Mouse (Mus musculus): ENCODE results near the gene Tmem63a. TPM values are rescaled to one million over a fixed set of nuclear protein-coding genes. Genes with fewer than 3 reads are reported as not detected.
"Not testable (repeated sequence)": the region's sequence is repeated elsewhere in the genome, so short reads cannot be mapped to it uniquely, and the experiment has no call there.

Tmem63a gene
- total RNA-seq, 1 experiment from 2014 or later, result 17.4 TPM

- no peak for ATAC-seq (replicated peaks; ENCODE audit: insufficient number of reproducible peaks, low FRiP score, low TSS enrichment, poor library complexity, severe bottlenecking)
Observed at GRCm38 (mm10) chr1:180952085-180952746, 10.1 kb downstream of the Tmem63a start.

GRCm38 (mm10) chr1:180952808-180953207, 10.7 kb downstream of the Tmem63a start:
- ATAC-seq (replicated peaks; ENCODE audit: insufficient number of reproducible peaks, low FRiP score, low TSS enrichment, poor library complexity, severe bottlenecking), result no peak

- ATAC-seq (replicated peaks; ENCODE audit: insufficient number of reproducible peaks, low FRiP score, low TSS enrichment, poor library complexity, severe bottlenecking), result no peak
Observed at GRCm38 (mm10) chr1:180956401-180956800, 14.3 kb downstream of the Tmem63a start.

- ATAC-seq (replicated peaks; ENCODE audit: insufficient number of reproducible peaks, low FRiP score, low TSS enrichment, poor library complexity, severe bottlenecking), result no peak
Observed at GRCm38 (mm10) chr1:180956973-180957381, 14.8 kb downstream of the Tmem63a start.

- no peak for ATAC-seq (replicated peaks; ENCODE audit: insufficient number of reproducible peaks, low FRiP score, low TSS enrichment, poor library complexity, severe bottlenecking)
Observed at GRCm38 (mm10) chr1:180957989-180958388, 15.8 kb downstream of the Tmem63a start.

- no peak for ATAC-seq (replicated peaks; ENCODE audit: insufficient number of reproducible peaks, low FRiP score, low TSS enrichment, poor library complexity, severe bottlenecking)
Observed at GRCm38 (mm10) chr1:180958797-180959196, 16.7 kb downstream of the Tmem63a start.

- no peak for ATAC-seq (replicated peaks; ENCODE audit: insufficient number of reproducible peaks, low FRiP score, low TSS enrichment, poor library complexity, severe bottlenecking)
Observed at GRCm38 (mm10) chr1:180965786-180966185, 23.6 kb downstream of the Tmem63a start.

GRCm38 (mm10) chr1:180966542-180966941, 24.4 kb downstream of the Tmem63a start:
- no peak for ATAC-seq (replicated peaks; ENCODE audit: insufficient number of reproducible peaks, low FRiP score, low TSS enrichment, poor library complexity, severe bottlenecking)

- ATAC-seq (replicated peaks; ENCODE audit: insufficient number of reproducible peaks, low FRiP score, low TSS enrichment, poor library complexity, severe bottlenecking), result no peak
Observed at GRCm38 (mm10) chr1:180967261-180967660, 25.1 kb downstream of the Tmem63a start.

GRCm38 (mm10) chr1:180972941-180973340, 30.8 kb downstream of the Tmem63a start:
- no peak for ATAC-seq (replicated peaks; ENCODE audit: insufficient number of reproducible peaks, low FRiP score, low TSS enrichment, poor library complexity, severe bottlenecking)

GRCm38 (mm10) chr1:180974126-180974746, 32.1 kb downstream of the Tmem63a start:
- peak; percentile 35 for ATAC-seq (replicated peaks; ENCODE audit: insufficient number of reproducible peaks, low FRiP score, low TSS enrichment, poor library complexity, severe bottlenecking)

GRCm38 (mm10) chr1:180976110-180976679, 34.1 kb downstream of the Tmem63a start:
- no peak; the same call in 1 of the 2 replicates for ATAC-seq (replicated peaks; ENCODE audit: insufficient number of reproducible peaks, low FRiP score, low TSS enrichment, poor library complexity, severe bottlenecking)

- no peak for ATAC-seq (replicated peaks; ENCODE audit: insufficient number of reproducible peaks, low FRiP score, low TSS enrichment, poor library complexity, severe bottlenecking)
Observed at GRCm38 (mm10) chr1:180979484-180980251, 37.5 kb downstream of the Tmem63a start.

GRCm38 (mm10) chr1:180980464-180980863, 38.3 kb downstream of the Tmem63a start:
- no peak for ATAC-seq (replicated peaks; ENCODE audit: insufficient number of reproducible peaks, low FRiP score, low TSS enrichment, poor library complexity, severe bottlenecking)

GRCm38 (mm10) chr1:180981298-180982046, 39.3 kb downstream of the Tmem63a start:
- not testable (repeated sequence) for ATAC-seq (replicated peaks; ENCODE audit: insufficient number of reproducible peaks, low FRiP score, low TSS enrichment, poor library complexity, severe bottlenecking)

- no peak for ATAC-seq (replicated peaks; ENCODE audit: insufficient number of reproducible peaks, low FRiP score, low TSS enrichment, poor library complexity, severe bottlenecking)
Observed at GRCm38 (mm10) chr1:180986701-180987100, 44.6 kb downstream of the Tmem63a start.

GRCm38 (mm10) chr1:180987759-180988158, 45.6 kb downstream of the Tmem63a start:
- peak; percentile 84 for ATAC-seq (replicated peaks; ENCODE audit: insufficient number of reproducible peaks, low FRiP score, low TSS enrichment, poor library complexity, severe bottlenecking)

- ATAC-seq (replicated peaks; ENCODE audit: insufficient number of reproducible peaks, low FRiP score, low TSS enrichment, poor library complexity, severe bottlenecking), result no peak
Observed at GRCm38 (mm10) chr1:180990671-180991070, 48.5 kb downstream of the Tmem63a start.

GRCm38 (mm10) chr1:180992142-180992541, 50.0 kb downstream of the Tmem63a start:
- no peak for ATAC-seq (replicated peaks; ENCODE audit: insufficient number of reproducible peaks, low FRiP score, low TSS enrichment, poor library complexity, severe bottlenecking)
